Mouse (Mus musculus): ENCODE results near the gene Mrps7.
"Not testable (repeated sequence)": the region's sequence is repeated elsewhere in the genome, so short reads cannot be mapped to it uniquely, and the experiment has no call there.

Gene Mrps7

GRCm38 (mm10) chr11:115628465-115629101 is 24.9 kb downstream of the Mrps7 start:
- no peak for DNase-seq (ENCODE audit: low spot score)

- no peak for DNase-seq (ENCODE audit: low spot score)
These were observed 26.2 kb downstream of the Mrps7 start for GRCm38 (mm10) chr11:115629734-115630531.

- no peak for DNase-seq (ENCODE audit: low spot score)
These were observed 27.1 kb downstream of the Mrps7 start for GRCm38 (mm10) chr11:115630532-115631504.

GRCm38 (mm10) chr11:115631505-115631890 is 27.8 kb downstream of the Mrps7 start:
- DNase-seq (ENCODE audit: low spot score), result no peak

- DNase-seq (ENCODE audit: low spot score), result no peak
These were observed 28.5 kb downstream of the Mrps7 start for GRCm38 (mm10) chr11:115632247-115632646.

GRCm38 (mm10) chr11:115632862-115633261 is 29.1 kb downstream of the Mrps7 start:
- no peak for DNase-seq (ENCODE audit: low spot score)

GRCm38 (mm10) chr11:115634109-115634508 is 30.4 kb downstream of the Mrps7 start:
- DNase-seq (ENCODE audit: low spot score), result no peak

GRCm38 (mm10) chr11:115635041-115635440 is 31.3 kb downstream of the Mrps7 start:
- no peak for DNase-seq (ENCODE audit: low spot score)

- DNase-seq (ENCODE audit: low spot score), result no peak
These were observed 31.8 kb downstream of the Mrps7 start for GRCm38 (mm10) chr11:115635484-115635883.

GRCm38 (mm10) chr11:115636960-115637359 is 33.2 kb downstream of the Mrps7 start:
- DNase-seq (ENCODE audit: low spot score), result no peak

- DNase-seq (ENCODE audit: low spot score), result no peak
These were observed 35.0 kb downstream of the Mrps7 start for GRCm38 (mm10) chr11:115638498-115639409.

- DNase-seq (ENCODE audit: low spot score), result no peak
These were observed 35.8 kb downstream of the Mrps7 start for GRCm38 (mm10) chr11:115639540-115639939.

- DNase-seq (ENCODE audit: low spot score), result no peak
These were observed 36.6 kb downstream of the Mrps7 start for GRCm38 (mm10) chr11:115640311-115640828.

GRCm38 (mm10) chr11:115640978-115641663 is 37.4 kb downstream of the Mrps7 start:
- DNase-seq (ENCODE audit: low spot score), result no peak

- DNase-seq (ENCODE audit: low spot score), result no peak
These were observed 37.9 kb downstream of the Mrps7 start for GRCm38 (mm10) chr11:115641664-115642036.

- no peak for DNase-seq (ENCODE audit: low spot score)
These were observed 39.0 kb downstream of the Mrps7 start for GRCm38 (mm10) chr11:115642705-115643104.

GRCm38 (mm10) chr11:115643265-115643664 is 39.5 kb downstream of the Mrps7 start:
- DNase-seq (ENCODE audit: low spot score), result no peak

GRCm38 (mm10) chr11:115644308-115644707 is 40.6 kb downstream of the Mrps7 start:
- no peak for DNase-seq (ENCODE audit: low spot score)

GRCm38 (mm10) chr11:115645498-115645897 is 41.8 kb downstream of the Mrps7 start:
- DNase-seq (ENCODE audit: low spot score), result not testable (repeated sequence)

GRCm38 (mm10) chr11:115646439-115646838 is 42.7 kb downstream of the Mrps7 start:
- DNase-seq (ENCODE audit: low spot score), result no peak
